Mouse (Mus musculus) C2C12 (cell line): Measurements from ENCODE around the gene Gm42688.

Source experiments
- CTCF ChIP-seq: IDR thresholded peaks from one replicate; pipeline ENCODE4 v1.5.1; 2011; ENCODE audit not compliant: control insufficient read depth, insufficient read depth, insufficient read length
- FOSL1 ChIP-seq: IDR thresholded peaks from one replicate; pipeline ENCODE4 v1.8.0; 2011; ENCODE audit warnings: mild to moderate bottlenecking, low read length; ENCODE audit not compliant: poor library complexity, insufficient read depth, severe bottlenecking
- MAX ChIP-seq: IDR thresholded peaks from one replicate; pipeline ENCODE4 v1.6.1; 2011; ENCODE audit warnings: mild to moderate bottlenecking, control low read depth
- MYOG ChIP-seq: IDR thresholded peaks from one replicate; pipeline ENCODE4 v1.6.1; 2011; ENCODE audit not compliant: control insufficient read depth, insufficient read length; ENCODE audit errors: extremely low read depth

DNA sequence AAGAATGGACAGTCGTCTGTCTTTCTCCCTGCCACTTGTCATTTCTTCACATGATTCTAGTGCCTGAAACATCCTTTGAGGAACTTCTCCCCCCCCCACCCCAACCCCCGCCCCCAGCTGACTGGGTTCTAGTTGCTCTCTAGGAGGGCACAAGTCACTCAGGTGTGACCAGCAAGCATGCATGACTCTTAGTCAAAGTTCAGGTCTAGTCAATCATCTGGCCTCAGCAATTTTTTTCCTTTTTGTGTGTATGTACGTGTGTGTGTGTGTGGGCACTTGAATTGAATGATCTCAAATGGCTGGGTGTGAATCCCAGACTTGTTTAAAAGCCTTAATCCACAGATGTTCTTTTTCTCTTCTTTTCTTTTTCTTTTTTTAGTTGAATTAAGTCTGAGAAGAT is 32.8 kb downstream of the Gm42688 start:
- TF ChIP-seq CTCF: no peak
- no peak for TF ChIP-seq MAX
- TF ChIP-seq MYOG: no peak
- TF ChIP-seq FOSL1: no peak
